Mouse (Mus musculus) E14TG2a.4 (cell line): ENCODE measurements at regions not wholly inside any gene's neighbourhood (a gene's known extent, or its start where the extent isn't known, plus 50 kb on each side); places are given as distances from the start of the nearest gene placed in this dataset.

Experiments used
- CTCF ChIP-seq: conservative IDR thresholded peaks from 2 replicates; pipeline ENCODE4 v1.5.1; 2014; ENCODE audit warnings: low read length
- NANOG ChIP-seq: IDR thresholded peaks from 2 replicates; pipeline ENCODE4 v1.6.1; 2014; ENCODE audit warnings: borderline replicate concordance, low read length, mixed read lengths
- POU5F1 ChIP-seq: IDR thresholded peaks from 2 replicates; pipeline ENCODE4 v1.6.1; 2014; ENCODE audit warnings: low read length, borderline replicate concordance

DNA sequence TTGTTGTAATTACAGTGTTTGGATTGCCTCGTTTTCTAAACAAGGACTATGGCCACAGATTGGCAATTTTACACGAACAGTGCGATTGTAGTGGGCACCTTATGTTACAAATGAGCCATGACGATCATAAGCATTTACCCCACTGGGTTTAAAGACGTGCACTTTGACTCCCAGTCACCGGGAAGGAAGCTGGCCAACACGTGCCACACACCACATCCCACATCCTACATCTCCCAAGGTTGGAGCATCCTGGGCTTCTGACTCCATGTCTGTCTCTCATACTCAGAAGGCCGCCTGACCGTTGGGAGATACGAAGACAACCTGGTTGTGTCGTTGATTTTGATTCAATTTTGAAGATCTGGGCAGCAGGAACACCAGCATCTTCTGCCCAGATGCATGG lies 159.8 kb upstream of the Tshz3 start:
- TF ChIP-seq CTCF = no peak
- no peak for TF ChIP-seq POU5F1
- TF ChIP-seq NANOG = no peak
